Mouse (Mus musculus) frontal cortex, adult 2 months (tissue): ENCODE measurements at regions not wholly inside any gene's neighbourhood (a gene's known extent, or its start where the extent isn't known, plus 50 kb on each side); places are given as distances from the start of the nearest gene placed in this dataset.
"Not testable (repeated sequence)": the region's sequence is repeated elsewhere in the genome, so short reads cannot be mapped to it uniquely, and the experiment has no call there.

ENCODE experiments used
- DNase-seq, 2 experiments: peaks; one replicate each; pipeline ENCODE4 v3.0.0; 2022; ENCODE audit warnings: low spot score in 1 of 2; ENCODE audit errors: extremely low spot score in 1 of 2

- DNase-seq, result no peak
Observed at GRCm38 (mm10) chr5:64580786-64581445, 222.3 kb upstream of the Klf3 start.

DNA sequence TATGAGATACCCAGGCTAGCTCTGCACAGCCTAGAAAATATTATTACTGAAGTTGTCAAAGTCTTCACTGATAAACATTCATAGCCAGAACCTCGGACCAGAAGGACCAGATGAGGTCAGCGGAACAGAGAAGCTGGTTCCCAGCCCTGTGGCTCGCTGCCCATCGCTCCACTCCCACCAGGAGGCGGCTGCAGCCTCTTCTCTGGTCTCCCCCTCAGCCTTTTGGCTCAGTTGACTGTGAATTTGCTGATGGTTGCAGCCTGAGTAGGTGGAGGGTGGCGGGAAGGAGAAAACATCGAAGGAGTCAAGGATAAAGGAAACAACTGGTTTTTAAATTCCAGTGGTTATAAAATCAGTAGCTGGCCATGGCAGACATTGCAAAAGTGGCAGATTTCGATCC lies 221.7 kb upstream of the Klf3 start:
- no peak for DNase-seq

GRCm38 (mm10) chr5:64582031-64582430 lies 221.2 kb upstream of the Klf3 start:
- no peak for DNase-seq

GRCm38 (mm10) chr5:64584308-64584707 lies 218.9 kb upstream of the Klf3 start:
- no peak for DNase-seq

DNA sequence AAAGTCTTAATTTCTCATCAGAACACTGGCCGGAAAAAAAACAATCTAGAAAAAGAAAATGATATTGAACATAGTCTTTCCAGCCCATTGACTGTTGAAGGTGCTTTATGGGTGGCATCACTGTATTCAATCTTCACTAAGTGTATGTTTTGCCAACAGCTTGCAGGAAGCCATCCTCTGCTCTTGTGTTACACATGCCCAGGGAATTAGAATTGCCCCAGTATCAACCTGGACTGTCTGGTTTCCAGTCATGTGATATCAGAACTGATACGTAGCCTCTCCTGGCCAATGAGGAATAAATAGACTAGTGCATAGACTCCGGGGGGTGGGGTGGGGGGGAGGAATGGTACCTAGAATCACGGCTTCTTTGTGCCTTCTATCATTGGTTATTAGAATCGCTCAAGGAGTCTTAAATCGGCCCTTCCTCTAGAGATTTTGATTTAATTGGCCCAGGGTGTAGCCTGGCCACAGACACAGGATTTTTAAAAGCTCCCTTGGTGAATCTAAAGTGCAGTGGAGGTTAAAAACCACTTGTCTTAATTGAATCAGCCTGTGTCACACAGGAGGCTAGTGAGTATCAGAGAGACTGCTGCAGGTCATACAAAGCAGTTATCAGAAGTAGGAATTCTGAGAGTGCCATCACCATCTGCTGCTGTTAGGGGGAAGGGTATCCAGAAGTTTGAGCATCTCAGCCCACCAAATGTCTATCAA lies 218.0 kb upstream of the Klf3 start:
- DNase-seq, result no peak

DNA sequence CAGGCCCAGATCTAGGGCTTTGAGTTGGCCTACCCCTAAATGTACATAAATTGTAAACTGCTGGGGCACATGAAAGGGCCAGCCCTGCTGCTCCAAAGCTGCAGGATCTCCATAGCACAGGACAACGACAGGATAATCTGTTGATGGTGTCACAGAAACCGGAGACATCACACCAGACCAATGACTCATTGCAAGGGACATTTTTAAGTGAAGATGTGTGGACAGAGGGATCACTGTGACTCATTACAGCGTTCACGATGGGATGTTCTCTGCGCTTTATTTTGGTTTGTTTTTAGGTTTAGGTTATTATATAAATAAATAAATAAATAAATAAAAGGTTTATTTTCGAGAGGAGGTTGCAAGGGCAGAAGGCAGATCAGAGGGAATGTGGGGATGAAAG lies 216.9 kb upstream of the Klf3 start:
- no peak for DNase-seq

DNA sequence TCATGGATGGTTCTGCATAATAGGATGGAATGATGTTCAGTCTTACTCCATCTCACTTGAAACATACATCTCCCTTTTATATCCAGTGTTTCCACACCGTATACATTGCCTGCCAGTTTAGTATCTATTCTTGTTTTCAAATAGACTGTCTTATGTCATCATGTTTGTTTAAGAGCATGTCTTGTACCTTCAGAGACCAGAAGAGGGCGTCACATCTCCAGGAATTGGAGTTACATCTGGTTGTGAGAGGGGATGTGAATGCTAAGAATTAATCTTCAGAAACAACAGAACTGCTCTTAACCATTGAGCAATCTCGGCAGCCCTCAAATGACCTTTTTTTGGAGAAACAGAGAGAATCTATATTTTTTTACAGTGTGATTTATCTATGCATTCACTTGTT lies 216.3 kb upstream of the Klf3 start:
- no peak for DNase-seq

GRCm38 (mm10) chr5:64587895-64588738 lies 215.1 kb upstream of the Klf3 start:
- DNase-seq, result no peak

DNA sequence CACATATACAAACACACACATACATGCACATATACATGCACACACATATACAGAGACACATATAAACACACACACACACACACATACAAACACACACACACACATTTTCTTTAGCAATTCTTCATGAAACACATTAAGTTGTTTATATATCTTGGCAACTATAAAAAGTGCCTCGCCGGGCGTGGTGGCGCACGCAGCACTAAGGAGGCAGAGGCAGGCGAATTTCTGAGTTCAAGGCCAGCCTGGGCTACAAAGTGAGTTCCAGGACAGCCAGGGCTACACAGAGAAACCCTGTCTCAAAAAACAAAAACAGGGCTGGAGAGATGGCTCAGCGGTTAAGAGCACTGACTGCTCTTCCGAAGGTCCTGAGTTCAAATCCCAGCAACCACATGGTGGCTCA lies 214.4 kb upstream of the Klf3 start:
- not testable (repeated sequence) for DNase-seq

GRCm38 (mm10) chr5:64590036-64590435 lies 213.2 kb upstream of the Klf3 start:
- DNase-seq, result no peak

GRCm38 (mm10) chr5:64590747-64591146 lies 212.4 kb upstream of the Klf3 start:
- DNase-seq, result no peak

GRCm38 (mm10) chr5:64591792-64592191 lies 211.4 kb upstream of the Klf3 start:
- DNase-seq, result no peak

DNA sequence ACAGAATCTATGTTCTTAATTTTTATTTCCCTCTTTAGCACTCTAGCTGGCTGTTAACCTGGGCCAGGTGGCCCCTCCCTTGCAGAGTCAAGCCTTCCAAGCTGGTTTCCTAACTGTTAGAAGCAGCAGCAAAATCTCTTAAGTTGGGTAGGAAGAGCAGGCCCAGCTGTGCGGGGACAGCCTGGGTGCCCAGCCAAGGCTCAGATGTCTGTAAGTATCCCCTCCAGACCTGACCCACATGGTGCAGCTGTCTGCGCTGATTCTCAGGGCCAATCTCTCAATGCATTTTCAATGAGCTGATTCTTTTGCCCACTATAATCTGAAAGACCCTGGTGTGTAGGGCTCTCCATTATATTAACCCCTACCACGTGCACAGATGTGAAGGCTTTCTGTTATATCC lies 208.0 kb upstream of the Klf3 start:
- no peak for DNase-seq

GRCm38 (mm10) chr5:64595751-64596344 lies 207.3 kb upstream of the Klf3 start:
- DNase-seq, result no peak

DNA sequence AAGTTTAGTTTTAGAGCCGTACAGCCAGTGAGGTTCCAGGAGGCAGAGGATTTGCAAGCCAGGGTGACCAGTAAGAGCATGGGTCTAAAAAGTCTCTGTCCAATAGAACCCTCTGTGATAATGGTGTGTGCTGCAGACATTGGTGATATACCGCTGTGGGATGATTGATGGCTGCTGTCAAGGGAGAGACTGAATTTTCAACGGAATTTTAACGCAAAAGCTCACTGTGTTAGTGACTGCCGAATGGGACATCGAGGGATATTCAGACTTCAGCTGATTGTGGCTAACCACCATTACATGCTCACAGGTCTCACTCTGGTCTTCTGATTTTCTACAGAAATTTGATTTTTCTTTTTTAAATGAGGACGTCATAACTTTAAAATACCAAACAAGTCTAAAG lies 206.2 kb upstream of the Klf3 start:
- no peak for DNase-seq

DNA sequence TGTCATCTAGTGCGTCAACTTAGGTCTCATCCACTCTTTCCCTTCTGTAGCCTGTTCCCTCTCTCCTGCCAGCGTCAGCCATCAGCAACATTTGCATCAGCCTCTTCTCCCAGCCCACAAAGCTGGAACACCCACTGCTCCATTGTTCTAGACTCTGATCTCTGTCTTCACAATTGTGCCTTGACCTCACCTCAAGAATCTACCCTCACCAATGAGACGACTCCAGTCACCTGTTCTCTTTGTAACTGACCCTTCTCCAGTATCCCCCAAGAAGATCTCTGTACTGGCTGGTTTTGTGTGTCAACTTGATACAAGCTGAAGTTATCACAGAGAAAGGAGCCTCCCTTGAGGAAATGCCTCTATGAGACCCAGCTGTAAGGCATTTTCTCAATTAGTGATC lies 205.7 kb upstream of the Klf3 start:
- DNase-seq, result no peak

- no peak for DNase-seq
Observed at GRCm38 (mm10) chr5:64598606-64599005, 204.6 kb upstream of the Klf3 start.

DNA sequence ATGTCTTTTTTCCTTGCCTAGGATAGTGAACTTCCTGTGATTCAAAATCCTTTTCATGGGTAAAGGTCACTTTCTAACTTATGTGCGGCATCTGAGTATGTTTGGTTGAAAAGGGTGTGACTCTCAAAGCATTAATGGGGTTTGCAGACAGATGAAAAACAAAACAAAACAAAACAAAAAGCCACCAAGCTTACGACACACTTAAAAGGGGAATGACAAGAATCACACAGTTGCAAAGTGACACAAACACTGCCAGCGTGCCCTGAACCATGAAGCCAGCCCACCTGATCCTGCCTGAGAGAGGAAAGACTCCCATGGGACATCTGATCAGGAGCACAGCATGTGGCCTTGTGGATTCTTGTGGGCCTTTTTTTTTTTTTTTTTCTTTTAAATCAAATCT lies 204.2 kb upstream of the Klf3 start:
- no peak for DNase-seq

DNA sequence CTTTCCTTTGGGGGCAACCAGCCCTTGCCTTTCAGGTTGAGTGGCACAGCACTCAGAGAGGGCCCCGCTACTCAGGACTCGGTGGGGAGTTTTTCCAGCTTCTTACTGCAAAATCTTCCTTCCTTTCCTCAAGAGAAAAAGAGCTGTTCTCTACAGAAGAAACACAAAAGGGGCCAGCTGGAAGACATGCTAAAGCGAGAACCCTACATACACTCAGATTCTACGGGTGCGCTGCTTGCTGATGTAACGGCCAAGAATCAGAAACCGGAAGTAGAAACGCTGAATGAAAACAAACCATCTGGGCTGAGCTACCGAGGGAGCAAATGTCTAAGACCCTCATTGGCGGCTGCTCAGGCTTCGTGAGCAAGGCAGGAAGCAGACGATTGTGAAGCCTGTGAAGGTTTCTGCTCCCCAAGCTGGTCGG lies 203.3 kb upstream of the Klf3 start:
- peak in 1 of 2 experiments; percentile 33 for DNase-seq

GRCm38 (mm10) chr5:64600392-64600791 lies 202.8 kb upstream of the Klf3 start:
- no peak for DNase-seq

- no peak for DNase-seq
Observed at GRCm38 (mm10) chr5:64600811-64601210, 202.4 kb upstream of the Klf3 start.
